Mouse (Mus musculus): Measurements from ENCODE around the gene Acsl1. TPM values are rescaled to one million over a fixed set of nuclear protein-coding genes. Genes with fewer than 3 reads are reported as not detected.
A peak's percentile ranks its signal among the peaks of the same experiment; 100 is the strongest.

Acsl1 gene
- polyA plus RNA-seq, 1 experiment from 2014 or later, result 40.3 TPM

DNA sequence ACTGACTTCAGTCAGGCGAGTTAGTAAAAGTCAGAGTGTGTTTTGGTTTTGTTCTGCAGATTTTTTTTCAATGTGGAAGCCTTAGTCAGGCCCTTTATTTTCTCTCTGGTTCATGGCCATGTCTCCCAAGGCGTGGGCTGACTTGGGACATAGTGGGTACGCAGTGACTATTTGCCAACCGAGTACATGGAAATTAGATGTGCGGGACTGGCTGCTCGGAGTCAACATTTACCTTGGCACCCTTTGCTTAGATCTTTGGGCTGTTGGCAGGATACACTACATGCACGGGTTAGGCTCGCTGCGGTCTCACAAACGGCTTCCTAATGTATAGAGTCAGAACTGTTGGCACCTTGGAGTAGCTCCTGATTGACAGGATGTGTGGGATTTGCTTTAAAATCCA is 7.9 kb downstream of the Acsl1 start:
- Histone ChIP-seq H3K4me1 (replicated peaks) (peaks cover 21% of the 10 kb centered on the region; the same call in 1 of the 2 replicates), H3K9me3 (no peaks in the 10 kb centered on the region), H3K27ac (no peak overlapping the region), H3K36me3 (0 out of 2 replicates have a peak, but pooled peaks cover 2% of the 10 kb centered on the region), H3K4me3 (replicated peaks) (no peak overlapping the region), H3K27me3 (replicated peaks) (no peaks in the 10 kb centered on the region), H3K4me2 (replicated peaks) (no peak overlapping the region), H3K9ac (no peak overlapping the region)
- ATAC-seq, result no peak
- WGBS, result 86% methylated on average over 10 of the region's 10 CpGs

DNA sequence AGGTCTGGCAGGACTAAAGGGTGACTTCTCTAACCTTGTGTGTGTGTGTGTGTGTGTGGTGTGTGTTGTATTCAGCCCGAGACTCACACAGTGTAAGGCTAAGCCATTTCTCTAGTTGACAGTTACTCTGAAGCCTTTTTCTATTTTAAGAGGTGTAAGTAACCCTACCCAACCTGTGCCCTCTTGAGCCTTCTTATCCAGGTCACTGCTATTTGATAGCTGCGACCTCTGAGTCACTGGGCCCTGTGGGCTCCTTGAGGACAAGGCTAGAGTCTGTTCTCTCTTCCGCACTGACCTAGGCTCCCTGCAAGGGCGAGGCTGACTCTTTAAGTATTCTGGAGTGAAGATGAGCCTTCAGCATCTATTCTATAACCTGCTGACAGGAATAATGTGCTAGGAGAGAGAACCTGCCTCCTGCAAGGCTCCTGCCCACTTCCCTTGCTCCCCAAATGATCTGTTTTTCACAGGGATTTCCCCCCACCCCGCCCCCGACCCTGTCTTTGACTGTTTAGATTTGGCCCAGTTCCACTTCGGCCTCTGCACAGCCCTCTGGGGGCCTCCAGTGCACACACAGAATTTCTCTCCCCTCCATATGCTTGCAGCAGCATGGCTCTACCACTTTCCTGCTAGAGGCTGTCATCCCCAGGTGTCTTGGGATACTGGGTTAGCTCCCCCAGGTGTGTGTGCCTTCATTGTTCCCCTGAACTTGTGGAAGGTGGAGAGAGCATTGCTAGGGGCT is 9.1 kb downstream of the Acsl1 start:
- H3K9ac ChIP-seq, result no peak overlapping the region

GRCm38 (mm10) chr8:46480533-46480900 is 9.7 kb downstream of the Acsl1 start:
- H3K4me1 ChIP-seq (replicated peaks), result peaks cover 26% of the 10 kb centered on the region; the same call in 1 of the 2 replicates
- no peaks in the 10 kb centered on the region for H3K9me3 ChIP-seq
- peak overlapping the region; percentile 67 for H3K27ac ChIP-seq
- H3K4me2 ChIP-seq (replicated peaks), result no peak overlapping the region
- ATAC-seq, result peak; percentile 52
- H3K9ac ChIP-seq, result no peak overlapping the region
- no peaks in the 10 kb centered on the region for H3K27me3 ChIP-seq (replicated peaks)
- 0 out of 2 replicates have a peak, but pooled peaks cover 2% of the 10 kb centered on the region for H3K36me3 ChIP-seq
- 22% methylated on average over 6 of the region's 6 CpGs for WGBS
- no peak overlapping the region for H3K4me3 ChIP-seq (replicated peaks)

More for the DNA sequence above, 9.1 kb downstream of the Acsl1 start:
- WGBS, result 31% methylated on average over 7 of the region's 7 CpGs
- Histone ChIP-seq H3K4me3 (replicated peaks) (no peak overlapping the region), H3K4me2 (replicated peaks) (no peak overlapping the region), H3K4me1 (replicated peaks) (peaks cover 26% of the 10 kb centered on the region; the same call in 1 of the 2 replicates), H3K27me3 (replicated peaks) (no peaks in the 10 kb centered on the region), H3K36me3 (0 out of 2 replicates have a peak, but pooled peaks cover 2% of the 10 kb centered on the region), H3K27ac (peak overlapping the region; percentile 67), H3K9me3 (no peaks in the 10 kb centered on the region)
- peak; percentile 50 for ATAC-seq

DNA sequence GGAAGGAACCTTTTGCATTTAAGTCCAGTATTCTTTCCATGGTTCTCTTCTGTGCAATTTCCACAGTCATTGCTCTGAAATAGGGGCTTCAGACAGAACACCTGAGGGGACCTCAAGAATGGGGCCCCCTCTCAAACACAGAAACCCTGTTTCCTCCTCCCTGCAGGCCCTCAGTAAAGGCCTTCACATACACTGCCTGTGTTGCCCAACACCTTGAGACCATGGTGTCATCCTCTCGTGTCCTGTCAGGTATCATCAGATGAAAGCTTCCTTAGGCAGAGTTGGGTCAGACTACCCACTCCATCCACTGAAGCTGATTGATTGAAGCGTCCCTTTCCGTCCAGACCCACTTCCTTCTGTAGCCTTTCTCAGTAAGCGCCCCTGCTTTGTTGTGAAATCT is 11.9 kb downstream of the Acsl1 start:
- no peak for ATAC-seq
- 85% methylated on average over 4 of the region's 4 CpGs for WGBS

DNA sequence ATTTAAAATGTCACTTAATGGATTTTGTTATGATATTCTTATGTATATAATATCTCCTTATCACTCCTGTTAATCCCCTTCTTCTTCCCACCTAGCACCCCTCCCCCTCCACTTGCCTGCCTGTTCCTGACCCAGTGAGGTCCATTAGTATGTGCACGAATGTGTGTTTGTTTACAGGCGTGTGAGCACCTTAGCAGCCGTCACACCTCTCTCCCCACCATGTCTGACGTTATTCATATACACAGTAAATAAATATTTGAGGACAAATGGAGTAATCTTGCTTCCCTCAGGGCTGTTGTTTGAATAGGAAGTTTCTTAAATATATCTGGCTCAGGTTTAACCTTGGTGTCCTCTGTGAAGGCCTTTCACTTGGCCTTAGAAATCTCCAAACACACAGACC is 12.4 kb downstream of the Acsl1 start:
- no peaks in the 10 kb centered on the region for H3K36me3 ChIP-seq
- H3K4me2 ChIP-seq (replicated peaks), result no peak overlapping the region
- H3K4me1 ChIP-seq (replicated peaks), result peaks cover 22% of the 10 kb centered on the region
- ATAC-seq, result no peak
- no peak overlapping the region for H3K9ac ChIP-seq
- no peaks in the 10 kb centered on the region for H3K27me3 ChIP-seq (replicated peaks)
- H3K4me3 ChIP-seq (replicated peaks), result no peak overlapping the region
- no peaks in the 10 kb centered on the region for H3K9me3 ChIP-seq
- H3K27ac ChIP-seq, result 0 out of 2 replicates have a peak overlapping the region, but pooled peaks have one; percentile 36
- 49% methylated on average over 4 of the region's 4 CpGs for WGBS

More for the DNA sequence above, 11.9 kb downstream of the Acsl1 start:
- Histone ChIP-seq H3K4me2 (replicated peaks) (no peak overlapping the region), H3K9me3 (no peaks in the 10 kb centered on the region), H3K27ac (no peak overlapping the region), H3K27me3 (replicated peaks) (no peaks in the 10 kb centered on the region), H3K9ac (no peak overlapping the region), H3K36me3 (no peaks in the 10 kb centered on the region), H3K4me1 (replicated peaks) (peaks cover 26% of the 10 kb centered on the region; the same call in 1 of the 2 replicates), H3K4me3 (replicated peaks) (no peak overlapping the region)

DNA sequence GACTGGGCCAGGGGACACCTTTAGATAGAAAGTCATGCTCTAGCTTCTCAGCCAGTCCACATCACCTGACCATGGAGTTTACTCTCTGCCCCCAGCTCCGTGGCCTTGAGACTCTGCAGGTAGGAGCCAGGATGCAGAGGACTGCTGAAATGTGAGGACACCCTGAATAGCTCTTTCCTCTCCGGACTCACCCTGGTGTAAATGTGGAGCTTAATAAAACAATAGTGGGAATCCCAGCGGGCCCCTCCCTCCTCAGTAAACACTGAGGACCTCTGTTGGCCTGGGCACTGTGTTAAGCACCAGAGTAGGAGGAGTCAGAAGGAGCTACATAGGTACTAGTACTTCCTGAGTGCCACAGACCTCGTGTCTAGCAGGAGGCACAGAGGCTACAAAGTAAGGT is 13.2 kb downstream of the Acsl1 start:
- ATAC-seq, result peak; percentile 75
- WGBS, result 23% methylated on average over 4 of the region's 4 CpGs
- H3K9me3 ChIP-seq, result no peaks in the 10 kb centered on the region
- no peak overlapping the region for H3K4me3 ChIP-seq (replicated peaks)
- no peak overlapping the region for H3K4me2 ChIP-seq (replicated peaks)
- H3K36me3 ChIP-seq, result no peaks in the 10 kb centered on the region
- peaks cover 22% of the 10 kb centered on the region for H3K4me1 ChIP-seq (replicated peaks)
- H3K27me3 ChIP-seq (replicated peaks), result no peaks in the 10 kb centered on the region
- no peak overlapping the region for H3K9ac ChIP-seq
- H3K27ac ChIP-seq, result peak overlapping the region; percentile 36; the same call in 1 of the 2 replicates

- H3K9me3 ChIP-seq, result no peaks in the 10 kb centered on the region
- no peaks in the 10 kb centered on the region for H3K27me3 ChIP-seq (replicated peaks)
- WGBS, result 87% methylated on average over 8 of the region's 8 CpGs
- H3K4me1 ChIP-seq (replicated peaks), result peaks cover 18% of the 10 kb centered on the region
- H3K4me3 ChIP-seq (replicated peaks), result no peak overlapping the region
- H3K4me2 ChIP-seq (replicated peaks), result no peak overlapping the region
- H3K27ac ChIP-seq, result no peak overlapping the region
- H3K36me3 ChIP-seq, result no peaks in the 10 kb centered on the region
- no peak overlapping the region for H3K9ac ChIP-seq
- ATAC-seq, result no peak
Observed at GRCm38 (mm10) chr8:46484931-46485463, 14.2 kb downstream of the Acsl1 start.

DNA sequence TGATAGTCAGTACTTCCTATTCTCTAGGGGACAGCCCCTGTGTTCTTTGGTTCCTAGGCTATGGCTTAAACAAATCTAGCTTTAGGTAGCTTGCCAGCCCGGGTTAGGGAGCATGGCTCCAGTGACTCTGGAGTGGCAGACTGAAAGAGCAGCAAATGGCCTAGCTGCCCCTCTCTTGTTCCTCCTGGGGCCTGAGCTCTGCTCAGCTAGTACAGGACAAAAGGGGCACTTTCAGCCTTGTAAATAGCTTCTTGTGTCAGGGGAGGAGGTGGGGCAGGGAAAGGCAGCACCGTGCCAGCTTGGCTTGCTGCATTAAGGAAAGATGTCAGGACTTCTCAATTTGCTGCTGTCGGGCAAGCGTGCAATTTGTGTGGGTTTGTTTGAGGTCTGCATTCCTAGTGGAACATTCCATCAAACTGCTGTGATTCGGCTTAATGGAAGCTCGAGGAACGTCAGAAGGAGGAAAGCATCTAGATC is 17.3 kb downstream of the Acsl1 start:
- ATAC-seq, result no peak
- Histone ChIP-seq H3K27me3 (replicated peaks) (no peaks in the 10 kb centered on the region), H3K9me3 (no peaks in the 10 kb centered on the region), H3K4me3 (replicated peaks) (no peak overlapping the region), H3K4me2 (replicated peaks) (no peak overlapping the region), H3K9ac (no peak overlapping the region), H3K36me3 (no peaks in the 10 kb centered on the region), H3K4me1 (replicated peaks) (peaks cover 11% of the 10 kb centered on the region), H3K27ac (no peak overlapping the region)
- 40% methylated on average over 7 of the region's 7 CpGs for WGBS

GRCm38 (mm10) chr8:46489196-46489595 is 18.4 kb downstream of the Acsl1 start:
- no peaks in the 10 kb centered on the region for H3K36me3 ChIP-seq
- H3K4me2 ChIP-seq (replicated peaks), result no peak overlapping the region
- H3K4me1 ChIP-seq (replicated peaks), result peaks cover 4% of the 10 kb centered on the region
- no peak overlapping the region for H3K27ac ChIP-seq
- no peak for ATAC-seq
- no peaks in the 10 kb centered on the region for H3K27me3 ChIP-seq (replicated peaks)
- H3K9me3 ChIP-seq, result no peaks in the 10 kb centered on the region
- whole genome bisulfite sequencing, result 83% methylated on average over 1 of the region's 1 CpGs
- H3K4me3 ChIP-seq (replicated peaks), result no peak overlapping the region
- H3K9ac ChIP-seq, result no peak overlapping the region

- Histone ChIP-seq H3K9ac (no peak overlapping the region), H3K4me3 (replicated peaks) (no peak overlapping the region), H3K27ac (no peak overlapping the region), H3K36me3 (no peaks in the 10 kb centered on the region; the same call in 1 of the 2 replicates), H3K27me3 (replicated peaks) (no peaks in the 10 kb centered on the region), H3K9me3 (no peaks in the 10 kb centered on the region), H3K4me1 (replicated peaks) (peaks cover 3% of the 10 kb centered on the region; the same call in 1 of the 2 replicates), H3K4me2 (replicated peaks) (no peak overlapping the region)
- ATAC-seq, result no peak
- 94% methylated on average over 8 of the region's 8 CpGs for WGBS
Observed at GRCm38 (mm10) chr8:46490250-46490649, 19.4 kb downstream of the Acsl1 start.

DNA sequence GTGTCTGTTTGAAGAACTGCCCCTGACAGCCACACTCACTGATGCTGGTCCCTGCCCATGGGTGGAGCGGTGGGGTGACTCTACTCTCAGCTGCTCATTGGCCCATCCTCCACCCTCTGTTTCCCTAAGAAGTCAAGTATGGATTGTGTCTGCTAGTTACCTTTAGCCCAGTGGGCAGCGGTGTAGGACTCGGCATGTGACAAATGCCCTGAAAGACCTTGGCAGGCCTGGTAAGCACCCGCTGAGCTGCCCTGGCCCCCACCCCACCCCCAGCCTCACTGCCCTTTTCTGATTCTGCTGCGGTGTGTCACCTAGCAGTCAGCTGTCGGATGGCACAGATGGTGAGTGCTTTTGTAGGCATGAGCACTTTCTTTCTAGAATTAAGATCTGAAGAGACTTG is 20.0 kb downstream of the Acsl1 start:
- Histone ChIP-seq H3K9me3 (no peaks in the 10 kb centered on the region), H3K4me1 (replicated peaks) (peaks cover 3% of the 10 kb centered on the region; the same call in 1 of the 2 replicates), H3K4me2 (replicated peaks) (no peak overlapping the region), H3K27me3 (replicated peaks) (no peaks in the 10 kb centered on the region), H3K9ac (no peak overlapping the region), H3K27ac (no peak overlapping the region), H3K4me3 (replicated peaks) (no peak overlapping the region), H3K36me3 (no peaks in the 10 kb centered on the region; the same call in 1 of the 2 replicates)
- ATAC-seq, result peak; percentile 55
- 77% methylated on average over 6 of the region's 6 CpGs for WGBS

- H3K4me3 ChIP-seq (replicated peaks), result no peak overlapping the region
- H3K36me3 ChIP-seq, result no peaks in the 10 kb centered on the region; the same call in 1 of the 2 replicates
- H3K27ac ChIP-seq, result no peak overlapping the region
- ATAC-seq, result no peak
- H3K27me3 ChIP-seq (replicated peaks), result no peaks in the 10 kb centered on the region
- WGBS, result 79% methylated on average over 11 of the region's 11 CpGs
- no peak overlapping the region for H3K9ac ChIP-seq
- H3K9me3 ChIP-seq, result no peaks in the 10 kb centered on the region
- H3K4me2 ChIP-seq (replicated peaks), result no peak overlapping the region
- 0 out of 2 replicates have a peak, but pooled peaks cover 3% of the 10 kb centered on the region for H3K4me1 ChIP-seq (replicated peaks)
Observed at GRCm38 (mm10) chr8:46493495-46494170, 22.8 kb downstream of the Acsl1 start.

Measured in intestine, embryonic 15.5 days (tissue).